Mouse (Mus musculus): Measurements from ENCODE around the gene Wdr70.
A peak's percentile ranks its signal among the peaks of the same experiment; 100 is the strongest.

DNA sequence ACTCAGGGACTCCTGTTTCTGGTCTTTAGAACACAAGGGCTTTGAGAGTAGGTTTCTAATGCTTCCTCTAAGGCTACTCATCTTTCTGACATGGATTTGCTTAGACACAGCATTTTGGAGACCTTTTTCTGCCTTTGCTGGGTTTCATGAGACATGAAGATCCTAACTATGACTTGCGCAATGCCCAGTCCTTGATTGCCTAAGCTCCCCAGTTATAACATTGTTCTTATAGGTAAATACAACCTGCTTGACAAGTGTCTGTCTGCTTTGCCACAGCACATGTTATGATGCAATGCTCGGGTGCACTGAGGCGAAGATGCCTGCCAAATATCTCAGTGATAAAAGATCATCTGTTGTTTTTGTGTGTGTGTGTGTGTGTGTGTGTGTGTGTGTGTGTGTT lies 233.7 kb downstream of the Wdr70 start:
- TF ChIP-seq MYOG (IDR thresholded peaks at IDR 0.05; ENCODE audit: control insufficient read depth in 1 of 3, insufficient read depth in 1 of 3, insufficient read length in 2 of 3, low read depth in 2 of 3) (no peak), MAX (IDR thresholded peaks at IDR 0.05; ENCODE audit: low read depth) (no peak), POLR2A (IDR thresholded peaks at IDR 0.05; ENCODE audit: insufficient read length, low read depth) (no peak), E2F4 (IDR thresholded peaks at IDR 0.05; ENCODE audit: insufficient read depth) (no peak), USF1 (IDR thresholded peaks at IDR 0.05; ENCODE audit: low read depth) (no peak), CEBPB (IDR thresholded peaks at IDR 0.05; ENCODE audit: insufficient read depth, poor library complexity, severe bottlenecking) (peak; percentile 89), POLR2AphosphoS2 (IDR thresholded peaks at IDR 0.05; ENCODE audit: insufficient read length, low read depth) (no peak), MYOD1 (IDR thresholded peaks at IDR 0.05; ENCODE audit: control insufficient read depth in 1 of 3, insufficient read length in 2 of 3, low read depth in 2 of 3) (no peak), SRF (IDR thresholded peaks at IDR 0.05; ENCODE audit: control insufficient read depth, insufficient read length, low read depth) (no peak), TCF3 (IDR thresholded peaks at IDR 0.05; ENCODE audit: insufficient read length, low read depth) (no peak), TCF12 (IDR thresholded peaks at IDR 0.05; ENCODE audit: insufficient read depth, poor library complexity, severe bottlenecking) (no peak), REST (IDR thresholded peaks at IDR 0.05; ENCODE audit: insufficient read depth, insufficient read length) (no peak)
